Mouse (Mus musculus): Measurements from ENCODE around the gene Gm12185.
"Not testable (repeated sequence)": the region's sequence is repeated elsewhere in the genome, so short reads cannot be mapped to it uniquely, and the experiment has no call there.

GRCm38 (mm10) chr11:49006317-49006716 is 14.3 kb upstream of the Gm12185 start:
- not testable (repeated sequence) for TF ChIP-seq CTCF (IDR thresholded peaks at IDR 0.05; ENCODE audit: borderline replicate concordance, insufficient read depth, low read depth, low read length); POLR2A (IDR thresholded peaks at IDR 0.05; ENCODE audit: borderline replicate concordance, insufficient read depth, low read length)

Measured in cerebellum, adult 2 months (tissue).